In genomic region chr10:25707951-25708350, GRCm38 (mm10) we compare ENCODE assay signal across 10 mouse cellular contexts.
DNase-seq lines count a peak whose midpoint lies in the region; TF ChIP-seq lines count a peak whose summit lies in the region.
"Had no signal": no experiment of that assay in that cellular context is flagged by ENCODE, and none has a peak within 500 bp of the region (broad histone marks: within the 10 kb centered on the region; RNA-seq: fewer than 3 reads in every experiment).

No protein-coding gene starts in this region.

- no peak for TF ChIP-seq EP300 in ES-Bruce4 (IDR thresholded peaks at IDR 0.05; ENCODE audit: insufficient read depth, low read depth, low read length)

- H3K36me3 ChIP-seq in ES-Bruce4 (ENCODE audit: control insufficient read depth, insufficient read depth, low read length, poor library complexity, severe bottlenecking), result no peaks in the 10 kb centered on the region

- peaks cover 4% of the 10 kb centered on the region; the same call in 1 of the 2 replicates for H3K9me3 ChIP-seq in ES-Bruce4 (replicated peaks; ENCODE audit: control insufficient read depth, insufficient read depth, low read length, poor library complexity, severe bottlenecking)

- H3K9ac ChIP-seq in ES-Bruce4 (ENCODE audit: low read depth, poor library complexity, severe bottlenecking), result no peak overlapping the region

- no peaks in the 10 kb centered on the region for H3K27me3 ChIP-seq in ES-Bruce4 (ENCODE audit: control insufficient read depth, insufficient read depth, low read length, poor library complexity, severe bottlenecking)

- TF ChIP-seq CTCF in ES-Bruce4 (IDR thresholded peaks at IDR 0.05; ENCODE audit: low read depth, low read length), result no peak

- TF ChIP-seq POLR2A in ES-Bruce4 (IDR thresholded peaks at IDR 0.05; ENCODE audit: insufficient read depth, low read length), result no peak

- H3K4me3 ChIP-seq in ES-Bruce4 (ENCODE audit: low read depth, low read length), result peak overlapping the region; percentile 51

- H3K4me1 ChIP-seq in ES-Bruce4 (ENCODE audit: control insufficient read depth, insufficient read depth, low read length), result no peaks in the 10 kb centered on the region

- DNase-seq in cerebellum, postnatal 14 days, result peak; percentile 65 to 77
- DNase-seq in cerebellum, adult 9-10 months, result no peak
- peak; percentile 9 for DNase-seq in layer of hippocampus, adult 9-11 months
- DNase-seq in layer of hippocampus, postnatal 36 days, result no peak
- peak; percentile 21 for DNase-seq in gastrocnemius, adult 18-20 months (ENCODE audit: low spot score)
- no peak for DNase-seq in retina, postnatal 1 day
- DNase-seq in c-Kit-positive CD71-positive TER-119-positive erythroid progenitor cells, embryonic 14.5 days (ENCODE audit: low spot score), result no peak
- DNase-seq: kidney, adult 18-20 months; liver had no signal

- H3K27ac ChIP-seq in ES-Bruce4 (ENCODE audit: insufficient read depth, low read length), result no peak overlapping the region

Comparison
In these comparisons a context has a peak if more than half of its experiments do, and no peak if none do; other contexts are left out.
1. DNase-seq: peak in cerebellum, postnatal 14 days (2 of 2), layer of hippocampus, adult 9-11 months (single experiment) and gastrocnemius, adult 18-20 months (single experiment); none in cerebellum, adult 9-10 months (single experiment), layer of hippocampus, postnatal 36 days (0 of 2), retina, postnatal 1 day (single experiment) and c-Kit-positive CD71-positive TER-119-positive erythroid progenitor cells, embryonic 14.5 days (single experiment).